Mouse (Mus musculus) liver, postnatal 0 days (tissue): ENCODE data around the gene Gm20388. TPM values are rescaled to one million over a fixed set of nuclear protein-coding genes. Genes with fewer than 3 reads are reported as not detected.

Experiments used
- ATAC-seq: fragments of 200-750 bp; cut with Nextera tagmentation; 2 replicates; pipeline ENCODE4 v1.8.0; 2017; ENCODE audit warnings: mild to moderate bottlenecking, moderate library complexity
- DNase-seq: peaks from one replicate; pipeline ENCODE4 v3.0.0-alpha.2; 2016
- H3K27ac ChIP-seq: fragments of 300-500 bp; sonication (generic); 2 replicates; pipeline ENCODE4 v1.5.1; 2014; ENCODE audit warnings: antibody characterized with exemption, moderate library complexity, mild to moderate bottlenecking, low read depth
- H3K27me3 ChIP-seq: fragments of 300-500 bp; sonication (generic); 2 replicates; pipeline ENCODE4 v1.6.1; 2014; ENCODE audit warnings: low read length, control low read depth, mixed read lengths; ENCODE audit not compliant: insufficient read depth
- H3K36me3 ChIP-seq: fragments of 300-500 bp; sonication (generic); replicated peaks from 2 replicates; pipeline ENCODE4 v1.6.1; 2014; ENCODE audit warnings: mild to moderate bottlenecking, control low read depth, low read length, moderate library complexity, mixed read lengths; ENCODE audit not compliant: insufficient read depth
- H3K4me1 ChIP-seq: fragments of 300-500 bp; sonication (generic); 2 replicates; pipeline ENCODE4 v1.6.1; 2014; ENCODE audit warnings: antibody characterized with exemption, mild to moderate bottlenecking, control low read depth; ENCODE audit not compliant: insufficient read depth
- H3K4me2 ChIP-seq: fragments of 300-500 bp; sonication (generic); 2 replicates; pipeline ENCODE4 v1.6.1; 2014; ENCODE audit warnings: low read depth, mild to moderate bottlenecking, low read length, moderate library complexity, mixed read lengths
- H3K4me3 ChIP-seq: fragments of 300-500 bp; sonication (generic); 2 replicates; pipeline ENCODE4 v1.5.1; 2014; ENCODE audit warnings: low read depth, low read length
- H3K9ac ChIP-seq: fragments of 300-500 bp; sonication (generic); replicated peaks from 2 replicates; pipeline ENCODE4 v1.6.1; 2014; ENCODE audit warnings: mild to moderate bottlenecking, moderate library complexity
- H3K9me3 ChIP-seq: fragments of 300-500 bp; sonication (generic); 2 replicates; pipeline ENCODE4 v1.6.1; 2016; ENCODE audit warnings: mild to moderate bottlenecking, control low read depth, low read length, mixed read lengths
- CTCF ChIP-seq: sonication (generic); IDR thresholded peaks from 2 replicates; pipeline ENCODE4 v1.5.1; 2016; ENCODE audit warnings: antibody characterized with exemption, low read depth
- EP300 ChIP-seq: IDR thresholded peaks from 2 replicates; pipeline ENCODE4 v1.6.1; 2016; ENCODE audit warnings: antibody characterized with exemption, low read depth, mild to moderate bottlenecking
- whole genome bisulfite sequencing: fragments of 180-500 bp; shearing (Covaris S2); extraction: QIAGEN DNeasy Blood & Tissue Kit; methylation state at CpG from one replicate; pipeline ENCODE4 v1.1.7; 2014; ENCODE audit not compliant: insufficient replicate concordance; 5-methylcytosine and 5-hydroxymethylcytosine counted together
- polyA plus RNA-seq: library from polyadenylated mRNA; unstranded; fragments of >200 nt; fragmentation: Nextera tagmentation; extraction: Ambion mirVana; gene quantifications from 2 replicates; pipeline ENCODE4 v1.2.1, GENCODE M21; 2015

Gm20388 gene
- polyA plus RNA-seq, 1 experiment from 2014 or later: not detected

DNA sequence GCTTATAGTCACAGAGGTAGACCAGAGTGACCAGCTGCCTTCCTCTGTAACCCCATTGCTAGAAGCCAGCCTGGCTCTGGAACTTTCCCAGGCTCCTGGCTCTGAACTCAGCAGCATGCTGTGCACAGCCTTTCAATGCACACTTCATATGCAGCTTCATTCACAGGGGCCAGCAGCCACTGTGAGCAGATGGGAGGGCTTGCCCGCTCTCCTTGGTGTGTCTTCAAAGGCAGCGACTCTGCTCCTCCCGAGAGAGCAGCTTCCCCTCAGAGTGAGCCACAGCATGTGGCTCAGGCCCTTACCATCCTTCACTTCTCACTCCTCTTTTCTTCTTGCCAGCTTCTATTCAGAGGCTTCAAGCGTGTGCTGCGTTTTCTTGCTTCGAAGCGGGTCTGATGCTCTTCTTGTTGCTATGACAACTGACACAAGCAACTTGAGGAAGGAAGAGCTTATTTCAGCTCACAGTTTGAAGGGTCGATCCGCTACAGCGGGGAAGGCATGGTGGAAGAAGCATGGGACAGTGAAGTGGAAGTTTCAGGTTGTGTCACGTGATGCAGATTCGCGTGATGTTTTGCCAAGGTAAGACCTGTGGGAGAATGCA is 4293.5 kb downstream of the Gm20388 start:
- Histone ChIP-seq H3K27me3 (no peaks in the 10 kb centered on the region), H3K4me3 (no peak overlapping the region), H3K9me3 (no peaks in the 10 kb centered on the region), H3K4me2 (no peak overlapping the region), H3K4me1 (peaks cover 20% of the 10 kb centered on the region), H3K36me3 (no peaks in the 10 kb centered on the region), H3K9ac (no peak overlapping the region), H3K27ac (no peak overlapping the region)
- ATAC-seq: no peak
- no peak for DNase-seq
- WGBS: 86% methylated on average over 13 of the region's 13 CpGs
- TF ChIP-seq CTCF: no peak
- no peak for TF ChIP-seq EP300

DNA sequence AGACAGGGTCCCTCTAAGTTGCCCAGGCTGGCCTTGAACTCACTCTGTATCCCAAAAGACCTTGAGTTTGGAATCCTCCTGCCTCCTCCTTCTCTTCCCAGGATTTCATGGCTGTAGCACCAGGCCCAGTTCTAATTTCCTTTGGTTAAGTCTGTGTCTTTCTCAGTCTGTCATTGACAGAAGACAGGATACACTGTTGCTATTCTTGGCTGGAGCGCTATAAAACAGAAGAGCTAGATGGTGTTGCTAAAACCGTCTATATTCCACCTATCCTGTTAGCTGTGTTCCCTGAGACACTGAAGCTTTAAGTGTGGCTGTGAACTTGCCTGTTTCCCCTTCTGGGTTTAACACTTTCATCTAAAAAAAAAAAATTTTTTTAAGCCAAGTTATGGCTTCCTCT is 4301.5 kb downstream of the Gm20388 start:
- no peak overlapping the region for H3K27ac ChIP-seq
- no peaks in the 10 kb centered on the region for H3K27me3 ChIP-seq
- WGBS: 53% methylated on average over 2 of the region's 2 CpGs
- no peak for TF ChIP-seq EP300
- TF ChIP-seq CTCF: no peak
- H3K9me3 ChIP-seq: no peaks in the 10 kb centered on the region
- no peak for ATAC-seq
- H3K36me3 ChIP-seq: no peaks in the 10 kb centered on the region
- no peak for DNase-seq
- H3K9ac ChIP-seq: no peak overlapping the region
- no peak overlapping the region for H3K4me2 ChIP-seq
- no peak overlapping the region for H3K4me3 ChIP-seq
- no peaks in the 10 kb centered on the region for H3K4me1 ChIP-seq

DNA sequence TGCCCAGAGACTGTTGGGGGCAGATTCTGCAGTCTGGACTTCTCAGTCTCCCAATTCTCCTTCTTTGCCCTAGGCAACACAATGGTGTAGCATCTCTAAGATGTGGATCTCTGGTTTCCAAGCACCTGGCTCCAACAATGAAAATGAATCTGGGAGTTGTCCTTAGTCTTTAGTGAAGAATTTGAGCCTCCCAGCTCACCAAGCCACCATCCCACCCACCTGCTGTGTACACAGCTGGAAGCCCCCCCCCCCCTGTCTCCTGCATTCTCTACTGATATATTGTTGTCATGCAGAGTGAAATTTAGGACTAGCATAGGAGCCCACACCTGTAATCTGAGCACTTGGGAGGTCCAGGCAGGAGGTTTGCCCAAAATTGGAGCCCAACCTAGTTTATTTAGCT is 4306.3 kb downstream of the Gm20388 start:
- Histone ChIP-seq H3K36me3 (no peaks in the 10 kb centered on the region), H3K4me3 (no peak overlapping the region), H3K27ac (no peak overlapping the region), H3K9ac (no peak overlapping the region), H3K4me2 (no peak overlapping the region), H3K9me3 (no peaks in the 10 kb centered on the region), H3K4me1 (no peaks in the 10 kb centered on the region), H3K27me3 (no peaks in the 10 kb centered on the region)
- ATAC-seq (no peak), DNase-seq (no peak)
- TF ChIP-seq EP300 (no peak), CTCF (no peak)

DNA sequence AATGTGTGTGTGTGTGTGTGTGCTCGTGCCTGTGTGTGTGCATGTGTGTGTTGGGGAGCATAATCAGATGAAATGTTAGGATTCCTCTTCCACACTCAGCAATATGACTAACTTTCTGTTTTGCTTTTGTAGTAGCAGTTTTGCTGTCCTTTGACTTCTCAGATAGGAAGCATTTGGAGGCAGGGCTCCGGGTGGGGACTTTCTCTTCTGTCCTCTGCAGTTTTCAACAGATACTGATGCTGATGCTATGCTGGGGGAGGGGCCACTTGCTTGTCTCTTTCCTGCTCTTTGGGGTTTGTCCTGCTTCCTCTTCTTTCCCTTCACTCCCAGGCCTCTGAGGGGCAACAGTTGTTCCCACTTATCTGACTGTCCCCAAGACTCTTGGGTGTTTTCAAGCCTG is 4319.2 kb downstream of the Gm20388 start:
- Histone ChIP-seq H3K27me3 (no peaks in the 10 kb centered on the region), H3K36me3 (no peaks in the 10 kb centered on the region), H3K4me3 (no peak overlapping the region), H3K4me1 (peaks cover 15% of the 10 kb centered on the region), H3K9me3 (no peaks in the 10 kb centered on the region), H3K4me2 (no peak overlapping the region), H3K27ac (no peak overlapping the region), H3K9ac (no peak overlapping the region)
- TF ChIP-seq CTCF (no peak), EP300 (no peak)
- DNase-seq (no peak), ATAC-seq (no peak)
- 30% methylated on average over 2 of the region's 2 CpGs for WGBS

DNA sequence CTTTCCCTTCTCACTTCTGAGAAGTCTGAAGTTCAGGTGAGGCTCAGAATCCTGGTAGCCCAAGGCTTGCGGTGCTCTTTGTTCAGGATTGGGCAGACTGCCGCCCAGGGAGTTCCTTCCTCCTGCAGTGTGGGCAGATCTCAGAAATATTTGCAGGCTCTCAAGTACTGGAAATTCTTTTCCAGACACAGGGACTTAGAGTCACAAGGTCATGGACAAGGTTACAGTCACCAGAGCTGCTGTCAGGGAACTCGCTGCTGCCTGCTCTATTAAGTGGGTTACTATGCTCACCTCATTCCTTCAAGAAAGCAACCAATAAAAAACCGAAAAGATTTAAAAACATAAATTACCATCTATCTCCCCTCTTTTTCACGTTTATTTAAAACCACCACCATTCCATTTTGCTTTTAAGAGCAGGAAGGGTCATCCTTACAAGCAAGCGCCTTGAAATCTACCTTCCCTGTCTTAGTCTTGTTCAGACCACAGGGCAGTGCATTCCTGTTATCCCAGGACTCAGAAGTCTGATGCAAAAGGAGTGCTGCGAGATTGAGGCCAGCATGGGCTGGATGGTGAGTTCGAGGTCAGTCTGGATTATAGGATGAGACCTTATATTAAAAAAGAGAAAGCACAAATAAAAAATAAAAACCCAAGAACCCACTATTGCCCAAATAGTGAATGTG is 4320.0 kb downstream of the Gm20388 start:
- TF ChIP-seq CTCF: no peak
- no peak for TF ChIP-seq EP300
- H3K9ac ChIP-seq: no peak overlapping the region
- H3K4me3 ChIP-seq: peak overlapping the region; percentile 81
- no peak for DNase-seq
- no peaks in the 10 kb centered on the region for H3K9me3 ChIP-seq
- H3K4me1 ChIP-seq: peaks cover 15% of the 10 kb centered on the region
- 47% methylated on average over 8 of the region's 8 CpGs for WGBS
- no peak; the same call in 1 of the 2 replicates for ATAC-seq
- no peaks in the 10 kb centered on the region for H3K36me3 ChIP-seq
- H3K27ac ChIP-seq: 0 out of 2 replicates have a peak overlapping the region, but pooled peaks have one; percentile 19
- no peaks in the 10 kb centered on the region for H3K27me3 ChIP-seq
- H3K4me2 ChIP-seq: peak overlapping the region; percentile 89

DNA sequence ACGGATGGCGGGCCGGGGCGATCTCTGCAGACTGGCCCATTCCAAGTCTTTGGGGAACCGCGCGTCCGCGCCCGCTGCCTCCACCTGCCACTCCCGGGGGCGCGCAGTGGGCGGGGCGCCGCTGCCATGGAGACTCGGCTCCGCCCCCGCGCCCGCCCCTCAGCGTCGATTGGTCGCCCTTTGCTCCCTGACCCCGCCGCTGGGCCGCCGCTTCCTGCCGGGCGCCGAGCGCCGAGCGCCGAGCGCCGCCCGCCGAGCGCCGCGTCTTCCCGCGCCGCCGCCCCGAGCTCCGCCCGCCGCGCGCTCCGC is 4320.5 kb downstream of the Gm20388 start, which contains the start of gene Galnt2:
Gene Galnt2 (plus strand): TSS at position 216 of the 309 bp plus-strand sequence.
- Histone ChIP-seq H3K9ac (peak within 1 kb of the TSS; percentile 81), H3K36me3 (no peaks in the 10 kb centered on the region), H3K9me3 (no peaks in the 10 kb centered on the region), H3K4me3 (peak within 1 kb of the TSS; percentile 81), H3K4me1 (peaks cover 15% of the 10 kb centered on the region), H3K27me3 (no peaks in the 10 kb centered on the region), H3K4me2 (peak within 1 kb of the TSS; percentile 89), H3K27ac (peak within 1 kb of the TSS; percentile 81)
- DNase-seq (peak; percentile 90), ATAC-seq (peak; percentile 89)
- under 1% methylated on average over 42 of the region's 53 CpGs for WGBS
- TF ChIP-seq CTCF: no peak
- no peak for TF ChIP-seq EP300
